Mouse (Mus musculus) intestine, postnatal 0 days (tissue): ENCODE results near the gene Gm3646. TPM values are rescaled to one million over a fixed set of nuclear protein-coding genes. Genes with fewer than 3 reads are reported as not detected.

Experiments
- ATAC-seq: fragments of 200-750 bp; cut with Nextera tagmentation; 2 replicates; pipeline ENCODE4 v1.8.0; 2017; ENCODE audit warnings: mild to moderate bottlenecking, moderate TSS enrichment, moderate library complexity
- H3K27ac ChIP-seq: fragments of 300-500 bp; sonication (generic); 2 replicates; pipeline ENCODE4 v1.5.1; 2014; ENCODE audit warnings: mild to moderate bottlenecking, low read depth, low read length, moderate library complexity
- H3K27me3 ChIP-seq: fragments of 300-500 bp; sonication (generic); replicated peaks from 2 replicates; pipeline ENCODE4 v1.6.1; 2014; ENCODE audit warnings: low read length, mixed read lengths; ENCODE audit not compliant: control insufficient read depth, insufficient read depth
- H3K36me3 ChIP-seq: fragments of 300-500 bp; sonication (generic); 2 replicates; pipeline ENCODE4 v1.6.1; 2014; ENCODE audit warnings: mild to moderate bottlenecking, moderate library complexity; ENCODE audit not compliant: control insufficient read depth, insufficient read depth
- H3K4me1 ChIP-seq: fragments of 300-500 bp; sonication (generic); replicated peaks from 2 replicates; pipeline ENCODE4 v1.6.1; 2014; ENCODE audit warnings: antibody characterized with exemption, low read length, mixed read lengths; ENCODE audit not compliant: control insufficient read depth, insufficient read depth
- H3K4me2 ChIP-seq: fragments of 300-500 bp; sonication (generic); replicated peaks from 2 replicates; pipeline ENCODE4 v1.6.1; 2014; ENCODE audit warnings: low read depth, mild to moderate bottlenecking, moderate library complexity
- H3K4me3 ChIP-seq: fragments of 300-500 bp; sonication (generic); 2 replicates; pipeline ENCODE4 v1.5.1; 2014; ENCODE audit warnings: low read depth, low read length
- H3K9ac ChIP-seq: fragments of 300-500 bp; sonication (generic); 2 replicates; pipeline ENCODE4 v1.6.1; 2014; ENCODE audit warnings: mild to moderate bottlenecking, low read depth, low read length
- H3K9me3 ChIP-seq: fragments of 300-500 bp; sonication (generic); 2 replicates; pipeline ENCODE4 v1.6.1; 2016; ENCODE audit warnings: mixed run types; ENCODE audit not compliant: control insufficient read depth
- CTCF ChIP-seq: sonication (generic); IDR thresholded peaks from 2 replicates; pipeline ENCODE4 v1.5.1; 2016; ENCODE audit warnings: low read depth, mild to moderate bottlenecking, control low read depth, antibody characterized with exemption, moderate library complexity
- WGBS: fragments of 180-500 bp; shearing (Covaris S2); extraction: QIAGEN DNeasy Blood & Tissue Kit; methylation state at CpG from one replicate; pipeline ENCODE4 v1.1.7; 2014; 5-methylcytosine and 5-hydroxymethylcytosine counted together
- polyA plus RNA-seq: library from polyadenylated mRNA; unstranded; fragments of >200 nt; fragmentation: Nextera tagmentation; extraction: Ambion mirVana; gene quantifications from 2 replicates; pipeline ENCODE4 v1.2.1, GENCODE M21; 2015

The Gm3646 gene
- polyA plus RNA-seq, 1 experiment from 2014 or later, result not detected

GRCm38 (mm10) chr1:39824240-39824639, 19.1 kb upstream of the Gm3646 start:
- ATAC-seq, result no peak
- H3K4me3 ChIP-seq, result no peak overlapping the region
- 50% methylated on average over 3 of the region's 4 CpGs for WGBS
- no peaks in the 10 kb centered on the region for H3K9me3 ChIP-seq
- H3K4me1 ChIP-seq, result no peaks in the 10 kb centered on the region
- TF ChIP-seq CTCF, result no peak
- H3K9ac ChIP-seq, result no peak overlapping the region
- H3K27ac ChIP-seq, result no peak overlapping the region
- H3K27me3 ChIP-seq, result 0 out of 2 replicates have a peak, but pooled peaks cover 5% of the 10 kb centered on the region
- no peak overlapping the region for H3K4me2 ChIP-seq
- H3K36me3 ChIP-seq, result no peaks in the 10 kb centered on the region

GRCm38 (mm10) chr1:39819596-39819995, 14.5 kb upstream of the Gm3646 start:
- H3K9ac ChIP-seq, result no peak overlapping the region
- no peaks in the 10 kb centered on the region for H3K9me3 ChIP-seq
- TF ChIP-seq CTCF, result no peak
- no peaks in the 10 kb centered on the region for H3K36me3 ChIP-seq
- no peak for ATAC-seq
- no peak overlapping the region for H3K27ac ChIP-seq
- H3K4me1 ChIP-seq, result no peaks in the 10 kb centered on the region
- H3K4me2 ChIP-seq, result no peak overlapping the region
- no peaks in the 10 kb centered on the region for H3K27me3 ChIP-seq
- H3K4me3 ChIP-seq, result no peak overlapping the region
- 81% methylated on average over 10 of the region's 10 CpGs for WGBS

DNA sequence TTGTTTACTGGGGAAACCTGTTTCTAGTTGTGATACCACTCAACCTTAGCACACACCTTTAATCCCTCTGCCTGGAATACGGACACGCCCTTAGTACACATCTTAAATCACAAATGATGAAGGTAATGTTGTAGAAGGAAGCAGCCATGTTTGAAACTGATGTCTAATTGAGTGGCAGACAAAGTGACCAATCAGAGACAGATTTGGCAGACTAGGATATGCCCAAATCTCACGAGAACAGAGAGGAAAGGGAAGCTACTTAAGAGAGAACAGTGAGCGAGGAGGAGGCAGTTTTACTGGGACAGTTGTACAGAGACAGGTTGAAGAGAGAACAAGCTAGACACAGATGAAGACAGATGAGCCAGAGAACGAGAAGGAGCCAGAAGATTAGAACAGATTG, 10.6 kb upstream of the Gm3646 start:
- no peaks in the 10 kb centered on the region for H3K27me3 ChIP-seq
- no peaks in the 10 kb centered on the region for H3K36me3 ChIP-seq
- no peaks in the 10 kb centered on the region for H3K9me3 ChIP-seq
- ATAC-seq, result no peak
- H3K4me3 ChIP-seq, result no peak overlapping the region
- no peak overlapping the region for H3K4me2 ChIP-seq
- 82% methylated on average over 5 of the region's 5 CpGs for WGBS
- H3K9ac ChIP-seq, result no peak overlapping the region
- peaks cover 3% of the 10 kb centered on the region; the same call in 1 of the 2 replicates for H3K4me1 ChIP-seq
- no peak for TF ChIP-seq CTCF
- H3K27ac ChIP-seq, result no peak overlapping the region

DNA sequence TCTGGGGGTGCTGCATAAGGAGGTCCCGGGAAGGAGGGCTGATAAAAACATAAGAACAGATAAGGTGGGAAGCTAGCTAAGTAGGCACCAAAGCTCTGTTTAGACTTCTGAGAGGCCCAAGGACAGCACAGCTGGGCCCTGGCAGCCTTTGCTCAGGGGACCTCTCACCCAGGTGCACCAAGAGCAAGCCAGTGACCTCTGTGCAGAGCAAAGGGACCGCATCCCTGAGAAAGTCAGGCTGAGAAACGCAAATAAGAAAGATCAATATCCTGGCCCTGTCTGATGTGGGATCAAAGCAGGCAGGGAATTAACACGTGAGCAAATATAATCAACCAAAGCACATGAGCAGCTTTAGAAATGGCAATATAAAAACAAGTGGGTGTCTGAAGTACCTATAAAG, 7.9 kb upstream of the Gm3646 start:
- H3K4me3 ChIP-seq, result no peak overlapping the region
- H3K9me3 ChIP-seq, result no peaks in the 10 kb centered on the region
- H3K27me3 ChIP-seq, result no peaks in the 10 kb centered on the region
- no peak overlapping the region for H3K4me2 ChIP-seq
- H3K9ac ChIP-seq, result no peak overlapping the region
- TF ChIP-seq CTCF, result no peak
- 33% methylated on average over 4 of the region's 4 CpGs for WGBS
- ATAC-seq, result no peak
- no peaks in the 10 kb centered on the region for H3K36me3 ChIP-seq
- H3K4me1 ChIP-seq, result peaks cover 3% of the 10 kb centered on the region; the same call in 1 of the 2 replicates
- H3K27ac ChIP-seq, result no peak overlapping the region

DNA sequence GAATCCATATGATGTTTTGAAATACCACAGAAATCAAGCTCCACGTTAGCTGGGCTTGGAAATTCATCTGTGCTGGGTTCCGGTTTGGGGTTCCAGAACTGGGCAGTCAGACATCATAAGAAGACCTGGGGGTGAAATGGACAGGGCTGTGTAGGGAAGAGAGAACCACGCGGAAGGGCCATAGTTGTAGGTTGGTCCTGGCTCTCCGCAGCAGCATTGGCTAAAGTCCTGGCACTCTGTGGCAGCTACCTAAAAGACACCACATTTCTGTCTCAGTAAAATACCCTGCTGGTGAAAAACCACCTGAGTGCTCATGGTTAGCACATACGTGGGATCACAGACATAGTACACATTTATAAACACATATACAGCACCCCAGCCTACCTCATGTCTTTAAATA, 343 bp downstream of the Gm3646 start:
- Histone ChIP-seq H3K9me3 (no peaks in the 10 kb centered on the region), H3K4me1 (no peaks in the 10 kb centered on the region; the same call in 1 of the 2 replicates), H3K27me3 (no peaks in the 10 kb centered on the region), H3K9ac (no peak overlapping the region), H3K36me3 (no peaks in the 10 kb centered on the region), H3K4me2 (no peak overlapping the region), H3K4me3 (no peak overlapping the region), H3K27ac (no peak overlapping the region)
- no peak for TF ChIP-seq CTCF
- WGBS, result 86% methylated on average over 6 of the region's 6 CpGs
- ATAC-seq, result no peak

- TF ChIP-seq CTCF, result no peak
- Histone ChIP-seq H3K9ac (no peak overlapping the region), H3K27ac (no peak overlapping the region), H3K4me2 (no peak overlapping the region), H3K4me1 (no peaks in the 10 kb centered on the region; the same call in 1 of the 2 replicates), H3K9me3 (no peaks in the 10 kb centered on the region), H3K36me3 (no peaks in the 10 kb centered on the region), H3K27me3 (no peaks in the 10 kb centered on the region), H3K4me3 (no peak overlapping the region)
- WGBS, result 79% methylated on average over 7 of the region's 7 CpGs
- no peak for ATAC-seq
Observed at GRCm38 (mm10) chr1:39802946-39803345, 2.2 kb downstream of the Gm3646 start.

DNA sequence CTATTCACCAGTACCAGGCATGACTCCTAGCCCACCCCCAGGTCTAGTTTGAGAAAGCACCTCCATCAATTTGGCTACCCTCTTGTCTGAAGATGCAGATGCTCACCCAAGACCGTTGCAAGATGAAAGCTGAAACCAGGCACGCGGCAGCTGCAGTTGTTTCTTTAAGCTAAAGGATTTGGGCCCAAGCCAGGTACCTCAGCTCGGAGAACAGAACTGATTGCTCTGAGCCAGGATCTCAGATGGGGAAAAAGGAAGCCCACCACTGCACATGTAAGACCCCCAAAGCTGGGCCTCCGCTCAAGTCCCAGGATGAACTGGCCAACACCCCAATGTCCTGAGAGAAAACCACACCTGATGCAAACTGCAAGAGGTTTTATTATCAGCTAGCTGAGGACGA, 7.6 kb downstream of the Gm3646 start:
- no peak for TF ChIP-seq CTCF
- 82% methylated on average over 6 of the region's 6 CpGs for WGBS
- Histone ChIP-seq H3K9ac (no peak overlapping the region), H3K4me3 (no peak overlapping the region), H3K27me3 (no peaks in the 10 kb centered on the region), H3K36me3 (no peaks in the 10 kb centered on the region), H3K9me3 (no peaks in the 10 kb centered on the region), H3K27ac (no peak overlapping the region), H3K4me2 (no peak overlapping the region), H3K4me1 (no peaks in the 10 kb centered on the region)
- ATAC-seq, result no peak
